Mouse (Mus musculus) bone marrow macrophage, adult 2 months (primary cell): ENCODE measurements around the gene Anks1b. TPM values are rescaled to one million over a fixed set of nuclear protein-coding genes. Genes with fewer than 3 reads are reported as not detected.

Experiments
- H3K27ac ChIP-seq: 2 replicates; pipeline ENCODE4 v1.5.1; 2012; ENCODE audit warnings: low read depth, low read length; ENCODE audit not compliant: insufficient read depth
- H3K4me1 ChIP-seq: 2 replicates; pipeline ENCODE4 v1.6.1; 2012; ENCODE audit warnings: low read length; ENCODE audit not compliant: control insufficient read depth, insufficient read depth
- H3K4me3 ChIP-seq: 2 replicates; pipeline ENCODE4 v1.5.1; 2012; ENCODE audit warnings: mild to moderate bottlenecking, low read length, moderate library complexity; ENCODE audit not compliant: insufficient read depth
- CTCF ChIP-seq: IDR thresholded peaks from 2 replicates; pipeline ENCODE4 v1.5.1; 2012; ENCODE audit warnings: low read depth, mild to moderate bottlenecking, low read length, moderate library complexity
- POLR2A ChIP-seq: IDR thresholded peaks from 2 replicates; pipeline ENCODE4 v1.6.1; 2012; ENCODE audit warnings: mild to moderate bottlenecking, low read depth, low read length, borderline replicate concordance
- polyA plus RNA-seq: library from polyadenylated mRNA; stranded (reverse); fragments of >200 nt; gene quantifications from 2 replicates; pipeline ENCODE4 v1.2.4, GENCODE M21; 2012; ENCODE audit not compliant: missing spikeins, insufficient read depth, insufficient read length

Gene Anks1b
- polyA plus RNA-seq, 1 experiment, result not detected

DNA sequence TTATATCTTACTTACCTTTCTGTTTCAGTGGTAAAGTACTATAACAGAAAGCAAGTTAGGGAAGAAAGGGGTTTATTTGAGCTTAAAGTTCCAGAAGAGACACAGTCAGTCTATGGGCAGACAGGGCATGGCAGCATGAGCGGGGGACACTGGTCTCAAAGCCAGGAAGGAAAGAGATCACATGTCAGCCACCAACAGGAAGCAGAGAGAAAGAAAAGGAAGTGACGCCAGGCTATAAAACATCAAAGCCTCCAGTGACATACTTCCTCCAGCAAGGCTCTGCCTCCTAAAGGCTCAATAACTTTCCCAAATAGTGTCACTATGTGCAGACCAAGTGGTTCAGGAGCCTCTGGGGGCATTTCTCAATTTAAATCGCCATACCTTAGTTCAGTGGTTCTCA, 4.5 kb upstream of the Anks1b start:
- TF ChIP-seq POLR2A, result no peak
- no peak overlapping the region for H3K4me3 ChIP-seq
- no peak overlapping the region for H3K27ac ChIP-seq
- no peaks in the 10 kb centered on the region for H3K4me1 ChIP-seq

DNA sequence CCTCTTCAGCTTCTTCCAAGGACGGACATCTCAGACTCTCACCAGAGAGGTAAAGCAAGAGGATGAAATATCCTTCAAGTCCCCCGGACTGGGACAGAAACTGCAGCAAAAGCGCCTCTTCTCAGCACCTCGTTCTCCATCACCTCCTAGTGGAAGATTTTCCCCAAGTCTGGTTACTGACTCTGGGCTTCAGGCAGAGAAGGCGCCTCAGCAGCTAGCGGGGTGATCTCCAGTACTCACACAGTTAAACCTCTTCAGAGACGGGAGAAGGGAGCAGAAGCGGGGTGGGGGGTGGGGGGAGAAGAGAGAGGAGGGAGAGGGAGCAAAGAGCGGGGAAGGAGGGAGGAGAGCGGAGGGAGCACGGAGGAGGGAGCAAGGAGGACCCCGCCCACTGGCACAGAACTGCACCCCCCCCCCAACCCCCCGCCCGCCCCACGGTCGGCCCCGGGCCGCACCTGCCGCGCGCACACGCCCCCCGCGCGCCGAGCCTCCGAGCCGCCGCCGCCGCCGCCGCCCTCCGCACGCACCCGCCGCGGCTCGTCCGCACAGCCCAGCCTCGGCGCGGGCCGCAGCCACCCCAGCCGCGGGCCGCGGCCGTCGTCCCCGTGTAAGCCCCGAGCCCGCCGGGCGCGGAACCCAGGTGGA, 686 bp upstream of the Anks1b start:
- H3K4me3 ChIP-seq, result peak overlapping the region; percentile 60
- TF ChIP-seq CTCF (no peak), POLR2A (no peak)
- H3K4me1 ChIP-seq, result no peaks in the 10 kb centered on the region
- no peak overlapping the region for H3K27ac ChIP-seq

DNA sequence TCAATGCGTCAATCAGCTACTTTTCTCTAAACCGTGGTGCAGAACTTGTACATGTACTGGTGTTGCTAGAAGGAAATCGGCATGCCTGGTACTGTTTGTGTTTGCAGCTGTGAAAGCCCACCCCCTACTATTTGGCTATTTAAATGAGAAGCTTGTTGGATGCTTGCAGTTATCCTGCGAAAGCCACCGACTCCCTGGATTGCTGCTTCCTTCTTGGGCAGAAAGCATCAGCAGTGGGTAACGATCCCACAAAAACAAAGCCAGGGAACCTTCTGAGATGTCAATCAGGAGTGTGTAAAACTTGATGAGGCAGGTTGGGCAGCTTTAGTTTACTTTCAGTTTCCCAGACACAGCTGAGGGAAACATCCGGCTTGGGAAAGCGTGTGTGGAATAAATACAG, 727 bp downstream of the Anks1b start:
- TF ChIP-seq CTCF, result no peak
- Histone ChIP-seq H3K4me3 (no peak overlapping the region), H3K27ac (no peak overlapping the region), H3K4me1 (no peaks in the 10 kb centered on the region)

DNA sequence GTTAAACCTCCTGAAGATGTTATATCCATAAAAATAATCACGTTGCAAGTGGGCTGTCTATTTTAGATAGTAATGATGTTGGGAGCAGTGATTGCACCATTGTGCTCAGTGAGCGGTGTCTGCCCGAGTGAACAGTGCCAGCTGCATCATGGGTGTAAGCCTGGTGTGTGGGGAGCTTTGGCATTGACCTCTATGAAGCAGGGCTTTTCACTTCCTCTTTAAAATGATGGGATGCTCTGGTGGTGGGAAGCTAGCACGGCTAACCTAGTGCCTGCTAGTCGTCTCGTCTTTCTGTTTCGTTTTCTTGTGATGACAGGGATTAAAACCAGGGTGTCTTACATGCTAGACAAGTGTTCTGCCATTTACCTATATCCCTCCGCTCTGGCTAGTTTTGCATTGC, 10.3 kb downstream of the Anks1b start:
- Histone ChIP-seq H3K4me3 (no peak overlapping the region), H3K4me1 (no peaks in the 10 kb centered on the region), H3K27ac (no peak overlapping the region)
- no peak for TF ChIP-seq CTCF
- TF ChIP-seq POLR2A, result no peak

DNA sequence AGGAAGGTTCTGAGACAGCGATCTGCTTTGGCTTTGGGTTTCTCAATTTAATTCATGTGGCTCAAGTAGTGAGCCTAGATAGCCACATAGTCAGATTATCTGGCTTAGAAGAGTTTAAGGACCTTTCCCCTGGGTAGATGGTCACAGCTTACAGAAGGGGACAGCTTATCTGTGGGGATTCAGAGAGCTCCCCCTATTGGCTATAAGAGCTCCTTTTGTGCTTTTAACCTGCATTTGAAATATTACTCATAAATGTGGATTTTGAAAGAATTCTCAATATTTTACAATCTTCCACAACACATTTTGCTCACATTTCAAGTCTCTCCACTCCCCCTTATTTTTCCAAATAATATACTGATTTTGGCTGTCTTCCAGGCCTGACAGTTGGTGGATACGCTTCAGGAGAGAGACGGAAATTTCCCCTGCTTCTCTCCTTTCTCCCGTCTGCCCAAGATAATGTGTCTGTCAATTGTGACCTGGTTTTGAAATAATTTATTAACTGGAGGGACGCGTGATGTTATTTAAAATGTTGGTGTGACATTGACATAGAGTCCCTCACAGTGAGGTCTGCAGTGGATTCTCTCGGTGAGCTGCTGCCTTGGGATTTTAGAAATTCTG, 29.5 kb downstream of the Anks1b start:
- H3K4me3 ChIP-seq, result no peak overlapping the region
- no peak overlapping the region for H3K27ac ChIP-seq
- TF ChIP-seq POLR2A (no peak), CTCF (no peak)
- no peaks in the 10 kb centered on the region for H3K4me1 ChIP-seq

DNA sequence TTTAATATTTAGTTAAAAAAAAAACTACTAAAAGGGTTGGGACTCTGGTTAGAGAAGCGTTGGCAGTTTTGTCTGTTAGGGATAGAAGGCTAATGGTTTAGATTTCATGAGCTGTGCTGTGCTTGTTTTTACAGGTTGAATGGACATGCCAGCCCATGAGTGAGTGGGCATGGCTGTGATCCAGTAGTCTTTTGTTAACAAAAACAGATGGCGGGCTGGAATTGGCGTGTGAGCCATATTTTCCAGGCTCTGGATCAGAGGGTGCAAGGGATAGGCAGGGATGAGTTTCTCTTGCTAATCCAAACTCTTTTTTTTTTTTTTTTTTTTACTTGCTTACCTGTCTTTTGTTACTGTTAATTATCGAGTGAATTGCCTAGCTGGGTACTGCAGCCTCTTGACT, 38.6 kb downstream of the Anks1b start:
- no peaks in the 10 kb centered on the region for H3K4me1 ChIP-seq
- no peak overlapping the region for H3K4me3 ChIP-seq
- TF ChIP-seq POLR2A (no peak), CTCF (no peak)
- no peak overlapping the region for H3K27ac ChIP-seq

DNA sequence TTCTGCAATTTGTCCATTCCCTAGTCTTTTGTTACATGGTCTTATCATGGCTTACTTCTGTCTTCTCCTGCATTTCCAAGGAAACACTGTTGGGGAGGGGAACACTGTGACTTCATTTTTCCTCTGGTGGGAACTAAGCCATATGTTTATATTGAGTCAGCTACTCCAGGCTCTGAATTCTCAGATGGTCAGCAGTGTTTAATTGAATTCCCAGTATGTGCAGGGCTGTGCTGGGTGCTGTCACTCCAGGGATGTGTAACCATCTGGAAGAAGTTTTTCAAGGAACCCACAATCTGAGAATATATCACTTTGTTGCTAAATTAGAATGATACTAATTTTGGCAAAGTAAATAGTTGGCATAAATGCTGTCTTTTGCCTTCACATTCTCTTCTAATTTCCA, 39.9 kb downstream of the Anks1b start:
- Histone ChIP-seq H3K4me3 (no peak overlapping the region), H3K4me1 (no peaks in the 10 kb centered on the region), H3K27ac (no peak overlapping the region)
- TF ChIP-seq CTCF (no peak), POLR2A (no peak)

DNA sequence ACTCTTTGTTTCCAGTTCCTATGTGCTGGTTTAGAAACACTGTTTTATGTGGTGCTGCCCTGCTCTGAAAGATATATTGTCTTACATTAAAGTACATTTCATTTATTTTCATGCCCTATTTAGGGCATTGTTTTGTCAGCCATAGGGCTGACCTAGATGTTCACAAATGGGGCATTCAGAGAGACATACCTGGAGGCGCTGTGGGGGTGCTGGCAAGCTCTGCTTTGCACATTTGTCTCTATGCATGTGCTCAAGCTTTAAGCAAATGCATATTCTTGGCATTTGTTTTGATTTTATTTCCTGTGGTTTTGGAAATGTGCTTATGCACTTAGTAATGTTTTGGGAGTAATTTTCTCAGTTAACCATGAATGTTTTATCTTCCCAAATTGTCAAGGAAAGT, 43.8 kb downstream of the Anks1b start:
- no peaks in the 10 kb centered on the region for H3K4me1 ChIP-seq
- H3K4me3 ChIP-seq, result no peak overlapping the region
- H3K27ac ChIP-seq, result no peak overlapping the region
- no peak for TF ChIP-seq POLR2A
- no peak for TF ChIP-seq CTCF

DNA sequence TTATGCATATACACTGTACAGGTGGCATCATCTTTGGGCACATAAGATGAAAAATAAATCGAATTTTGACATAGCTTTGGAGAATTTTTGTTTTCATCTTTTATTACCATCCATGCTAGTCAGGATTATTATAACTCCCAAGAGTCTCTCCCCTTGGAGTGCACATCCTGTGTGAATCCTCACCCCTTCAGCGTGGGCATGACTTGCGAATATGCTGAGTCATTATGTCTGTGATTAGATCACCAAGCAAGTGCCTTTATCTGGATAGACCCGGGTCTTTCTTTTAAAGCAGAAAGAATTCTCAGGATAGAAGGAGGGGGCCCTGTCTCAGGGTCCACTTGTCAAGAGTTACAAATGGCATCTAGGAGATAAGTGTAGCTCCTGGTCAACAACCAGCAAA, 48.7 kb downstream of the Anks1b start:
- Histone ChIP-seq H3K27ac (no peak overlapping the region), H3K4me1 (no peaks in the 10 kb centered on the region), H3K4me3 (no peak overlapping the region)
- no peak for TF ChIP-seq CTCF
- TF ChIP-seq POLR2A, result no peak

DNA sequence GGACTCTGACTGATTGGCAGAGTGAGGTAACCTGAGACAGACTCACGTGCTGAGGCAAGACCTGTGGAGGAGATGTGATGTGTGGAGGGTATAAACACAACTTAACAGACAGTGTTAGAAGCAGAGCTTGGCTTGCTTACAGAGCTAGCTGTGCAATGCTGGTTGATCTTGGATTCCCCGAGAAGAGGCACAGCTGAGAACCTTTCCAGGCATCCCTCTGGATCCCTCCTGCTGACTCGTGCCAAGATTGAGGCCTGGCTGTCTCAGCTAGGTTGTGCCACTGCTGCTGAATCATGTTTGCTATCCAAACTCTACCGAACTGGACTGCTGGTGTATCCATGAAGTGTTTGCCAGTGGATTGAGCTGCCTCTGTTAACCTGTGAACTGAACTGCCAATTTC, 68.9 kb downstream of the Anks1b start:
- no peak for TF ChIP-seq CTCF
- TF ChIP-seq POLR2A, result no peak
- Histone ChIP-seq H3K4me1 (no peaks in the 10 kb centered on the region), H3K4me3 (no peak overlapping the region), H3K27ac (no peak overlapping the region)
